Mouse (Mus musculus): ENCODE data around the gene N4bp3.

N4bp3 gene

GRCm38 (mm10) chr11:51593849-51594248, 56.8 kb downstream of the N4bp3 start:
- no peak for DNase-seq

GRCm38 (mm10) chr11:51593368-51593767, 57.3 kb downstream of the N4bp3 start:
- DNase-seq, result no peak

All from cerebellum, adult 9-10 months (tissue).